Mouse (Mus musculus) stomach, embryonic 14.5 days (tissue): ENCODE results near the gene Gpr33. TPM values are rescaled to one million over a fixed set of nuclear protein-coding genes. Genes with fewer than 3 reads are reported as not detected.

Experiments
- ATAC-seq: fragments of 200-750 bp; cut with Nextera tagmentation; 2 replicates; pipeline ENCODE4 v1.8.0; 2017; ENCODE audit warnings: low read depth, moderate TSS enrichment; ENCODE audit not compliant: insufficient number of reproducible peaks, insufficient read depth, low FRiP score
- H3K27ac ChIP-seq: fragments of 300-500 bp; sonication (generic); 2 replicates; pipeline ENCODE4 v1.5.1; 2014; ENCODE audit warnings: mild to moderate bottlenecking, low read length, moderate library complexity, mixed read lengths
- H3K27me3 ChIP-seq: fragments of 300-500 bp; sonication (generic); 2 replicates; pipeline ENCODE4 v1.6.1; 2014; ENCODE audit warnings: low read length, control low read depth, mixed read lengths; ENCODE audit not compliant: control insufficient read depth, insufficient read depth
- H3K36me3 ChIP-seq: fragments of 300-500 bp; sonication (generic); 2 replicates; pipeline ENCODE4 v1.6.1; 2014; ENCODE audit warnings: mild to moderate bottlenecking, control low read depth, low read length, moderate library complexity, mixed read lengths; ENCODE audit not compliant: control insufficient read depth, insufficient read depth
- H3K4me1 ChIP-seq: fragments of 300-500 bp; sonication (generic); 2 replicates; pipeline ENCODE4 v1.6.1; 2014; ENCODE audit warnings: low read length, control low read depth, mixed read lengths; ENCODE audit not compliant: control insufficient read depth, insufficient read depth
- H3K4me2 ChIP-seq: fragments of 300-500 bp; sonication (generic); replicated peaks from 2 replicates; pipeline ENCODE4 v1.6.1; 2014; ENCODE audit warnings: low read depth, low read length, control low read depth
- H3K4me3 ChIP-seq: fragments of 300-500 bp; sonication (generic); 2 replicates; pipeline ENCODE4 v1.5.1; 2014; ENCODE audit warnings: low read depth, low read length, control low read depth
- H3K9ac ChIP-seq: fragments of 300-500 bp; sonication (generic); replicated peaks from 2 replicates; pipeline ENCODE4 v1.6.1; 2014; ENCODE audit warnings: low read depth, mild to moderate bottlenecking, control low read depth, low read length, moderate library complexity, mixed read lengths
- H3K9me3 ChIP-seq: fragments of 300-500 bp; sonication (generic); 2 replicates; pipeline ENCODE4 v1.6.1; 2016; ENCODE audit warnings: low read depth, low read length, control low read depth; ENCODE audit not compliant: control insufficient read depth
- WGBS: fragments of 180-500 bp; shearing (Covaris S2); extraction: QIAGEN DNeasy Blood & Tissue Kit; methylation state at CpG from one replicate; pipeline ENCODE4 v1.1.7; 2014; 5-methylcytosine and 5-hydroxymethylcytosine counted together
- polyA plus RNA-seq: library from polyadenylated mRNA; unstranded; fragments of >200 nt; fragmentation: Nextera tagmentation; extraction: Ambion mirVana; gene quantifications from 2 replicates; pipeline ENCODE4 v1.2.1, GENCODE M21; 2014

The Gpr33 gene
- polyA plus RNA-seq, 1 experiment from 2014 or later, result not detected

- Histone ChIP-seq H3K9me3 (no peaks in the 10 kb centered on the region), H3K4me2 (peak overlapping the region; percentile 21; the same call in 1 of the 2 replicates), H3K27ac (no peak overlapping the region), H3K9ac (no peak overlapping the region), H3K4me3 (no peak overlapping the region), H3K36me3 (no peaks in the 10 kb centered on the region), H3K4me1 (0 out of 2 replicates have a peak, but pooled peaks cover 8% of the 10 kb centered on the region), H3K27me3 (no peaks in the 10 kb centered on the region)
- 14% methylated on average over 9 of the region's 9 CpGs for WGBS
- no peak for ATAC-seq
These were observed 14.6 kb downstream of the Gpr33 start for GRCm38 (mm10) chr12:52013274-52013673.

GRCm38 (mm10) chr12:52012159-52012558 is 15.7 kb downstream of the Gpr33 start:
- ATAC-seq, result no peak
- H3K9me3 ChIP-seq, result no peaks in the 10 kb centered on the region
- H3K9ac ChIP-seq, result no peak overlapping the region
- H3K4me2 ChIP-seq, result no peak overlapping the region
- H3K4me3 ChIP-seq, result no peak overlapping the region
- no peak overlapping the region for H3K27ac ChIP-seq
- H3K27me3 ChIP-seq, result no peaks in the 10 kb centered on the region
- H3K4me1 ChIP-seq, result 0 out of 2 replicates have a peak, but pooled peaks cover 8% of the 10 kb centered on the region
- 54% methylated on average over 8 of the region's 8 CpGs for WGBS
- H3K36me3 ChIP-seq, result no peaks in the 10 kb centered on the region

- WGBS, result 65% methylated on average over 2 of the region's 2 CpGs
- Histone ChIP-seq H3K27me3 (no peaks in the 10 kb centered on the region), H3K4me1 (0 out of 2 replicates have a peak, but pooled peaks cover 8% of the 10 kb centered on the region), H3K27ac (no peak overlapping the region), H3K9ac (no peak overlapping the region), H3K9me3 (no peaks in the 10 kb centered on the region), H3K36me3 (no peaks in the 10 kb centered on the region), H3K4me2 (no peak overlapping the region), H3K4me3 (no peak overlapping the region)
- ATAC-seq, result no peak
These were observed 17.3 kb downstream of the Gpr33 start for GRCm38 (mm10) chr12:52010630-52010961.

- Histone ChIP-seq H3K27ac (no peak overlapping the region), H3K4me2 (no peak overlapping the region), H3K27me3 (no peaks in the 10 kb centered on the region), H3K9me3 (no peaks in the 10 kb centered on the region), H3K4me1 (0 out of 2 replicates have a peak, but pooled peaks cover 8% of the 10 kb centered on the region), H3K4me3 (no peak overlapping the region), H3K36me3 (no peaks in the 10 kb centered on the region), H3K9ac (no peak overlapping the region)
- ATAC-seq, result no peak
- WGBS, result 71% methylated on average over 15 of the region's 15 CpGs
These were observed 17.8 kb downstream of the Gpr33 start for GRCm38 (mm10) chr12:52009928-52010629.

GRCm38 (mm10) chr12:52006633-52006994 is 21.2 kb downstream of the Gpr33 start:
- Histone ChIP-seq H3K9ac (no peak overlapping the region), H3K27me3 (no peaks in the 10 kb centered on the region), H3K27ac (no peak overlapping the region), H3K36me3 (no peaks in the 10 kb centered on the region), H3K4me1 (no peaks in the 10 kb centered on the region), H3K4me2 (peak overlapping the region; percentile 62), H3K9me3 (no peaks in the 10 kb centered on the region), H3K4me3 (peak overlapping the region; percentile 57)
- ATAC-seq, result peak; percentile 72; the same call in 1 of the 2 replicates
- 51% methylated on average over 5 of the region's 5 CpGs for WGBS

GRCm38 (mm10) chr12:52005877-52006632 is 21.8 kb downstream of the Gpr33 start, which contains the start of gene Dtd2:
TSS of gene Dtd2 (minus strand) at chr12:52006501.
- H3K4me2 ChIP-seq, result peak within 1 kb of the TSS; percentile 62
- no peaks in the 10 kb centered on the region for H3K9me3 ChIP-seq
- H3K4me1 ChIP-seq, result no peaks in the 10 kb centered on the region
- peak within 1 kb of the TSS; percentile 57 for H3K4me3 ChIP-seq
- WGBS, result 2% methylated on average over 46 of the region's 46 CpGs
- peak within 1 kb of the TSS; percentile 69 for H3K9ac ChIP-seq
- ATAC-seq, result peak; percentile 97
- H3K36me3 ChIP-seq, result no peaks in the 10 kb centered on the region
- peak within 1 kb of the TSS; percentile 48; the same call in 1 of the 2 replicates for H3K27ac ChIP-seq
- H3K27me3 ChIP-seq, result no peaks in the 10 kb centered on the region

GRCm38 (mm10) chr12:52002746-52003145 is 25.1 kb downstream of the Gpr33 start:
- no peak for ATAC-seq
- Histone ChIP-seq H3K9ac (no peak overlapping the region), H3K4me2 (no peak overlapping the region), H3K36me3 (peaks cover 15% of the 10 kb centered on the region), H3K9me3 (no peaks in the 10 kb centered on the region), H3K4me3 (no peak overlapping the region), H3K27me3 (no peaks in the 10 kb centered on the region), H3K27ac (no peak overlapping the region), H3K4me1 (no peaks in the 10 kb centered on the region)
- 93% methylated on average over 3 of the region's 3 CpGs for WGBS

GRCm38 (mm10) chr12:52001544-52001943 is 26.3 kb downstream of the Gpr33 start:
- Histone ChIP-seq H3K27me3 (no peaks in the 10 kb centered on the region), H3K36me3 (peaks cover 15% of the 10 kb centered on the region), H3K27ac (no peak overlapping the region), H3K9ac (no peak overlapping the region), H3K4me3 (no peak overlapping the region), H3K9me3 (no peaks in the 10 kb centered on the region), H3K4me1 (no peaks in the 10 kb centered on the region), H3K4me2 (no peak overlapping the region)
- 0 out of 2 replicates have a peak, but pooled peaks have one; percentile 38 for ATAC-seq
- 26% methylated on average over 4 of the region's 4 CpGs for whole genome bisulfite sequencing
